In genomic region chr5:5496393-5496792, GRCm38 (mm10) we compare ENCODE assay signal across 21 mouse cellular contexts. TPM values are rescaled to one million over a fixed set of nuclear protein-coding genes. Genes with fewer than 3 reads are reported as not detected.
A peak's percentile ranks its signal among the peaks of the same experiment; 100 is the strongest.
DNase-seq lines count a peak whose midpoint lies in the region; ATAC-seq and TF ChIP-seq lines count a peak whose summit lies in the region.
"Had no signal": no experiment of that assay in that cellular context is flagged by ENCODE, and none has a peak within 500 bp of the region (broad histone marks: within the 10 kb centered on the region; RNA-seq: fewer than 3 reads in every experiment).

No protein-coding gene starts in this region.

- no peaks in the 10 kb centered on the region for H3K79me2 ChIP-seq in myocyte (ENCODE audit: control insufficient read depth, insufficient read depth)

- TF ChIP-seq CTCF in forebrain, postnatal 0 days (IDR thresholded peaks at IDR 0.05; ENCODE audit: low read depth): no peak
- TF ChIP-seq CTCF in midbrain, postnatal 0 days (IDR thresholded peaks at IDR 0.05): no peak

- H3K36me3 ChIP-seq in forebrain, embryonic 12.5 days (replicated peaks): no peaks in the 10 kb centered on the region
- H3K36me3 ChIP-seq in forebrain, postnatal 0 days (ENCODE audit: insufficient read depth): no peaks in the 10 kb centered on the region
- H3K36me3 ChIP-seq in midbrain, embryonic 11.5 days (ENCODE audit: control insufficient read depth, insufficient read depth, low read length): no peaks in the 10 kb centered on the region
- no peaks in the 10 kb centered on the region for H3K36me3 ChIP-seq in midbrain, postnatal 0 days (ENCODE audit: insufficient read depth, low read length)
- H3K36me3 ChIP-seq in myocyte (ENCODE audit: control insufficient read depth, insufficient read depth): no peaks in the 10 kb centered on the region

- H3K27ac ChIP-seq in forebrain, embryonic 12.5 days: no peak overlapping the region
- H3K27ac ChIP-seq in forebrain, postnatal 0 days (ENCODE audit: low read depth, low read length): no peak overlapping the region
- no peak overlapping the region for H3K27ac ChIP-seq in midbrain, embryonic 11.5 days (ENCODE audit: low read depth, low read length)
- no peak overlapping the region for H3K27ac ChIP-seq in midbrain, postnatal 0 days (ENCODE audit: low read depth, low read length)
- H3K27ac ChIP-seq: hindbrain, postnatal 0 days had no signal

- TF ChIP-seq POLR2A in myocyte (IDR thresholded peaks at IDR 0.05; ENCODE audit: insufficient read length, low read depth): no peak

- no peak overlapping the region for H3K9ac ChIP-seq in forebrain, embryonic 12.5 days
- no peak overlapping the region for H3K9ac ChIP-seq in forebrain, postnatal 0 days
- H3K9ac ChIP-seq in midbrain, embryonic 11.5 days (ENCODE audit: low read length): no peak overlapping the region
- no peak overlapping the region for H3K9ac ChIP-seq in midbrain, postnatal 0 days (replicated peaks; ENCODE audit: low read length, poor library complexity, severe bottlenecking)
- H3K9ac ChIP-seq: liver, postnatal 0 days had no signal

- no peaks in the 10 kb centered on the region for H3K9me3 ChIP-seq in forebrain, embryonic 12.5 days
- no peaks in the 10 kb centered on the region for H3K9me3 ChIP-seq in forebrain, postnatal 0 days (ENCODE audit: low read length)
- no peaks in the 10 kb centered on the region for H3K9me3 ChIP-seq in midbrain, embryonic 11.5 days (ENCODE audit: control insufficient read depth, low read length)
- H3K9me3 ChIP-seq in midbrain, postnatal 0 days (ENCODE audit: low read length): no peaks in the 10 kb centered on the region

- no peaks in the 10 kb centered on the region for H3K27me3 ChIP-seq in forebrain, embryonic 12.5 days
- H3K27me3 ChIP-seq in forebrain, postnatal 0 days (ENCODE audit: insufficient read depth, low read length): peaks cover 7% of the 10 kb centered on the region
- H3K27me3 ChIP-seq in midbrain, embryonic 11.5 days (ENCODE audit: control insufficient read depth, insufficient read depth, low read length): peaks cover 3% of the 10 kb centered on the region; the same call in 1 of the 2 replicates
- no peaks in the 10 kb centered on the region for H3K27me3 ChIP-seq in midbrain, postnatal 0 days (ENCODE audit: insufficient read depth, low read length)
- no peaks in the 10 kb centered on the region for H3K27me3 ChIP-seq in myocyte (ENCODE audit: control insufficient read depth, insufficient read depth, insufficient read length)

- H3K4me1 ChIP-seq in forebrain, embryonic 12.5 days: 0 out of 2 replicates have a peak, but pooled peaks cover 4% of the 10 kb centered on the region
- H3K4me1 ChIP-seq in forebrain, postnatal 0 days (ENCODE audit: insufficient read depth): no peaks in the 10 kb centered on the region
- no peaks in the 10 kb centered on the region for H3K4me1 ChIP-seq in midbrain, embryonic 11.5 days (ENCODE audit: control insufficient read depth, insufficient read depth, low read length)
- H3K4me1 ChIP-seq in midbrain, postnatal 0 days (ENCODE audit: insufficient read depth, low read length): no peaks in the 10 kb centered on the region

- no peak overlapping the region for H3ac ChIP-seq in myocyte (ENCODE audit: control insufficient read depth, insufficient read length)

- no peak for DNase-seq in forebrain, postnatal 0 days
- no peak for DNase-seq in midbrain, embryonic 11.5 days (ENCODE audit: low spot score, missing footprints)
- no peak for DNase-seq in midbrain, postnatal 0 days (ENCODE audit: low spot score)
- DNase-seq in NIH3T3 (ENCODE audit: low read depth): peak; percentile 34
- no peak for DNase-seq in urinary bladder, postnatal 10 days (ENCODE audit: low spot score)
- DNase-seq in gastrocnemius, adult 18-20 months (ENCODE audit: low spot score): no peak
- DNase-seq: adrenal gland, postnatal 36 days; cerebellum, adult 9-11 months; gastrocnemius, postnatal 25 days; heart, postnatal 14 days; kidney, adult 9 months; liver; liver, postnatal 0 days; thymus, postnatal 14 days had no signal

- 49% methylated on average over 3 of the region's 3 CpGs for WGBS in forebrain, embryonic 12.5 days
- 31% methylated on average over 3 of the region's 3 CpGs for WGBS in forebrain, postnatal 0 days
- 72% methylated on average over 3 of the region's 3 CpGs for WGBS in midbrain, embryonic 11.5 days
- 39% methylated on average over 3 of the region's 3 CpGs for WGBS in midbrain, postnatal 0 days

- H3K4me2 ChIP-seq in forebrain, embryonic 12.5 days: no peak overlapping the region
- H3K4me2 ChIP-seq in forebrain, postnatal 0 days (ENCODE audit: low read depth): no peak overlapping the region
- no peak overlapping the region for H3K4me2 ChIP-seq in midbrain, embryonic 11.5 days
- H3K4me2 ChIP-seq in midbrain, postnatal 0 days (ENCODE audit: low read depth, low read length, poor library complexity, severe bottlenecking): no peak overlapping the region
- peak overlapping the region; percentile 63 for H3K4me2 ChIP-seq in myocyte (ENCODE audit: low read depth)

- no peak overlapping the region for H3K4me3 ChIP-seq in forebrain, embryonic 12.5 days (replicated peaks)
- H3K4me3 ChIP-seq in forebrain, postnatal 0 days (ENCODE audit: low read depth, low read length): no peak overlapping the region
- H3K4me3 ChIP-seq in midbrain, embryonic 11.5 days (ENCODE audit: low read depth, low read length): no peak overlapping the region
- no peak overlapping the region for H3K4me3 ChIP-seq in midbrain, postnatal 0 days (ENCODE audit: low read depth, low read length)
- H3K4me3 ChIP-seq in myocyte: no peak overlapping the region

- ATAC-seq in forebrain, embryonic 12.5 days (ENCODE audit: low FRiP score): peak; percentile 59; the same call in 1 of the 2 replicates
- ATAC-seq in forebrain, postnatal 0 days: no peak
- ATAC-seq in midbrain, embryonic 11.5 days (ENCODE audit: low FRiP score): 0 out of 2 replicates have a peak, but pooled peaks have one; percentile 8
- ATAC-seq in midbrain, postnatal 0 days (ENCODE audit: low FRiP score): no peak
- ATAC-seq: hindbrain, postnatal 0 days; liver, postnatal 0 days had no signal

TF ChIP-seq in myocyte, 11 proteins besides CTCF, POLR2A, EP300 and RAD21:
- TF ChIP-seq MYOD1 (IDR thresholded peaks at IDR 0.05; ENCODE audit: control insufficient read depth in 1 of 3, insufficient read length in 2 of 3, low read depth in 2 of 3): no peak

RNA-seq across cellular contexts. Expression of gene 1700015F17Rik, which starts 17.4 kb away (rescaled TPM):
- polyA plus RNA-seq in forebrain, embryonic 12.5 days (2016; fragmentation: Nextera tagmentation; extraction: Ambion mirVana): not detected in 2 replicates
- total RNA-seq in forebrain, postnatal 0 days (2014; rRNA removed): not detected in 2 replicates
- 0.23 and 0.45 TPM in 2 replicates for polyA plus RNA-seq in forebrain, postnatal 0 days (2015; fragmentation: Nextera tagmentation; extraction: Ambion mirVana)
- polyA plus RNA-seq in midbrain, embryonic 11.5 days (2014; fragmentation: Nextera tagmentation; extraction: Ambion mirVana): not detected in 2 replicates
- 0.42 TPM in 1 of 2 replicates, not detected in the other for total RNA-seq in midbrain, postnatal 0 days (2014; rRNA removed)
- polyA plus RNA-seq in midbrain, postnatal 0 days (2015; fragmentation: Nextera tagmentation; extraction: Ambion mirVana): 0.22 and 0.33 TPM in 2 replicates
- not detected for polyA plus RNA-seq in myocyte (2012; fragmentation: generic; extraction: Trizol)
- total RNA-seq in gastrocnemius, adult 18-20 months (2021): not detected
- total RNA-seq: adrenal gland, postnatal 36 days; gastrocnemius, postnatal 25 days; heart, adult 8-10 months; heart, postnatal 14 days; hindbrain, postnatal 0 days; layer of hippocampus, adult 18-20 months; megakaryocyte-erythroid progenitor cell, adult 5-6 weeks had no signal
- polyA plus RNA-seq: embryonic facial prominence, embryonic 14.5 days; hindbrain, postnatal 0 days; liver, postnatal 0 days had no signal

RNA-seq across cellular contexts. Expression of gene Cldn12, which starts 18.4 kb away (rescaled TPM):
- polyA plus RNA-seq in forebrain, embryonic 12.5 days (2016; fragmentation: Nextera tagmentation; extraction: Ambion mirVana): 32.0 and 36.4 TPM in 2 replicates
- total RNA-seq in forebrain, postnatal 0 days (2014; rRNA removed): 17.8 and 22.5 TPM in 2 replicates
- 10.1 and 13.0 TPM in 2 replicates for polyA plus RNA-seq in forebrain, postnatal 0 days (2015; fragmentation: Nextera tagmentation; extraction: Ambion mirVana)
- 26.0 and 27.1 TPM in 2 replicates for polyA plus RNA-seq in midbrain, embryonic 11.5 days (2014; fragmentation: Nextera tagmentation; extraction: Ambion mirVana)
- total RNA-seq in midbrain, postnatal 0 days (2014; rRNA removed): 16.7 and 21.4 TPM in 2 replicates
- 13.9 and 14.5 TPM in 2 replicates for polyA plus RNA-seq in midbrain, postnatal 0 days (2015; fragmentation: Nextera tagmentation; extraction: Ambion mirVana)
- polyA plus RNA-seq in myocyte (2012; fragmentation: generic; extraction: Trizol): 15.0 TPM
- 10 to 100 TPM in 1 of 2 experiments, 1 to 10 TPM in 1; 9.0 to 10.7 TPM for total RNA-seq in gastrocnemius, adult 18-20 months (2021)

Comparison
In these comparisons a context has a peak if more than half of its experiments do, and no peak if none do; other contexts are left out.
1. ATAC-seq: peak in forebrain, embryonic 12.5 days (single experiment) and midbrain, embryonic 11.5 days (single experiment); none in forebrain, postnatal 0 days (single experiment) and midbrain, postnatal 0 days (single experiment).